Mouse (Mus musculus): ENCODE measurements around the gene Nde1.

- no peak for TF ChIP-seq CTCF (IDR thresholded peaks at IDR 0.05)
- TF ChIP-seq EP300 (IDR thresholded peaks at IDR 0.05), result no peak
Measured at GRCm38 (mm10) chr16:14156312-14156711, 6.8 kb upstream of the Nde1 start.
